Mouse (Mus musculus): ENCODE measurements at regions not wholly inside any gene's neighbourhood (a gene's known extent, or its start where the extent isn't known, plus 50 kb on each side); places are given as distances from the start of the nearest gene placed in this dataset.
A peak's percentile ranks its signal among the peaks of the same experiment; 100 is the strongest.

DNA sequence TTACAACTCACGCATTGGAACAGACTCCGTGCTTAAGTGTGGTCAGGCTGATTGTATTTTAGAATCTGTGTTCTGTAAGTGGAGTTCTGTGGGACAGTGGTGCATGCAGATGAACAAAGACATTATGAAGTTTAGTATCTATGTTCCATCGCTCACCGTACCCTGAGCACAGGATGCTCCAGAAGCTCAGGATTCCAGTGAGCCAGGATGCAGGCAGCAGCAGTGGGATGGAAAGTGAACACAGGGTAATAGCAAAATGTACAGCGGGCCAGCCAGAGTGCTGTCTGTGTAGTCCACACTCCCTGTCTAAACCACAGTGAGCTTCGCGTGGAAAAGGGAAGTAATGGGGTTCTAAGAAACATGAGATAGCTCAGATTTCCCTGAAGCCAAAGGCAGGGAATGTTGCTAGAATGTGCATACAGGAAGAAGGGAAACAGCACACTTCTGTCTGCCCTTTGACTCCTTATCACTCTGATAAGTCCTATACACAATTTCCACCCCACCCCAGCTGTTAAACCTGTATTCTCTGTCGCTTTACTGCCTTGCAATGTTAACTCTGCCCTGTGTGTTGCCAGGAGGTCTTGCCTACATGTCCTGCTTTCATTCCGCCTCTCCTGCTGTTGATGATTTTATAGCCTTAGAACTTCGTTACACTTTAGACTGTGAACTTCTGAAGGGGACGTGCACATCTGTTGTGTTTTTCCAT lies 178.3 kb upstream of the Btg1 start:
- no peak for DNase-seq

- DNase-seq, result no peak
Measured at GRCm38 (mm10) chr10:96442165-96442564, 174.6 kb upstream of the Btg1 start.

DNA sequence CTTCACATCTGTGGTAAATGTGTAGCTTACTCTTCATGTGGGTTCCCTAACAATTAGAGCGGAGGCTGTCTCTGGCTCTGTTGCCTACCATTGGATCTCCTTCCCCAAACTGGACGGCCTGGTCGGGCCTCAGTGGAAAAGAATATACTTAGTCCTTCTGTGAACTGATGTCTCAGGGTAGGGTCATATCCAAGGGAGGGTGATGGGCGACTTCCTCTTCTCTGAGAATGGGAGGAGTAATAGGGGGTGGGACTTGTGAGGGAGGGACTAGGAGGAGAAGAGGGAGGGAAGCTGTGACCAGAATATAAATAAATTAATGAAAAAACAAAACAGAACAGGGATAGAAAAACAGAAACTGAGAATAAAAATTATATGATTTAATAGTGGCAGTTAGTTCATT lies 166.5 kb upstream of the Btg1 start:
- DNase-seq, result no peak

DNA sequence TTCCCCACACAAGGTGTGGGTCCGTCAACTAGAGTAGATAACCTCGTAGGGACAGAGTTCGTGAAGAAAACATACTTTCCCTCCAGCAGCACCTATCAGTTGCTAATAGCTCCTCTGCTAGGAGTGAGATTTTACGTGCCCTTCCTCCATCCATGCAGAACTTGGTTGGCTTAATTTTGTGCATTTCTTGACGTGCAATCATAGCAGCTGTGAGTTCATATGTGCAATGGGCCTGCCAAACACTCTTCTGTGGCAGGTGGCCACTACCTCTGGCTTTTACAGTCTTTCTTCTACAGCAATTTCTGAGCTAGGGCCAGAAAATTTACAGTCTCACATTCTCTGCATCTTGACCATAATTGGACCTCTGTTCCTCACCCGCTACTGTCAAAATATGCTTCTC lies 161.9 kb upstream of the Btg1 start:
- no peak for DNase-seq

DNA sequence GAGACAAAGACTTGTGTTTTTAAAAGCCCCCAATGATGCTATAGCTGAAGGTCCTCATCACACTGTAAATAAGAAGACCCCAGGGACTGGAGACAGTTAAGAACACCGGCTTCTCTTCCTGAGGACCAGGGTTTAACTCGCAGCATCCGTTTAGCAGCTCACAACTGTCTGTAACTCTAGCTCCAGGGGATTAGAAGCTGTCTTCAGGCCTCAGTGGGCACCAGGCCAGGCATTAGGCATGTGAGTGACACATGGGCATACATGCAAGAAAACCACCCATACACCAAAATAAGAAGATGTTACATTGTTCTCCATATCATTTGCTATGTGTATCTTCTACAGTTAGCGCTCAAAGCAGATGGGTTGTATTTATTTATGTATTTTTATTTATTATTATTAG lies 158.3 kb upstream of the Btg1 start:
- DNase-seq, result no peak

- DNase-seq, result no peak
Measured at GRCm38 (mm10) chr10:96459186-96459585, 157.6 kb upstream of the Btg1 start.

GRCm38 (mm10) chr10:96460151-96460550 lies 156.7 kb upstream of the Btg1 start:
- no peak for DNase-seq

- DNase-seq, result no peak
Measured at GRCm38 (mm10) chr10:96460617-96461338, 156.0 kb upstream of the Btg1 start.

GRCm38 (mm10) chr10:96465967-96466366 lies 150.8 kb upstream of the Btg1 start:
- no peak for DNase-seq

DNA sequence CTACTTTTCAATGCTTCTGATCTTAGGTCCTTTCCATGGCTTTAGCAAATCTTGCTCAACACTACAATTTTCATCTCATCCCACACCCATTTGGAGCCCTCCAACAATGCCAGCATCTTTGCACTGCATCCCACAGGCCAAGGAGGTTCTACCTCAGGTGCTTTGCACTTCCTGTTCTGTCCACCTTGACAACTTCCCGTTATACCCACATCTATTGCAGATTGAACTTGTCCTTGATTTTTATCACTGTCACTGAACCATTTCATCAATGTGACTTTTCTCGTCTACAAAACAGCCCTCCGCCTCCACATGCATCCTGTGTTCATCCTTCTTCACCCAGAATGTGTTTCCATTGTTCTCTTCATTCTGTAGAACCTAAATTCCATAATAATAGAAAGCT lies 150.0 kb upstream of the Btg1 start:
- no peak for DNase-seq

GRCm38 (mm10) chr10:96467661-96468060 lies 149.1 kb upstream of the Btg1 start:
- DNase-seq, result no peak

DNA sequence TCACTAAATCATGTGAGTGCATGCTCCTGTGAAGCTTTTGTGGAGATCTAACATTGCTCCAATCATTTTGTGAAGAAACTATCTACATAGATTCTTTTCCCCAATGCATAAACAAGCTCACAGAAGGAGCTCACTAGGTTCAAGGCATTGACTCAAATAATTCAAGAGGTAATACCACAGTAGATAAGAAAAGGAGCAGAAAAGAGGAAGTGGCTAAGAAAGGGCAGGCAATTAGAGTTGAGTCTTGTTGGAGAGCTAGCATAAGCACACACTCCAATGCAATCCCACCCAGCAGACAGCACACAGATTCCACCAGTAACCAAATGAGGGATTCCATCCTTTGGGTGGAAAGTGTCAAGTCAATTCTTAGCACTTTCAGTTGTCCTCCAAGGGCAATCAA lies 145.3 kb upstream of the Btg1 start:
- no peak for DNase-seq

GRCm38 (mm10) chr10:96479350-96479749 lies 137.5 kb upstream of the Btg1 start:
- no peak for DNase-seq

GRCm38 (mm10) chr10:96479786-96480185 lies 137.0 kb upstream of the Btg1 start:
- no peak for DNase-seq

DNA sequence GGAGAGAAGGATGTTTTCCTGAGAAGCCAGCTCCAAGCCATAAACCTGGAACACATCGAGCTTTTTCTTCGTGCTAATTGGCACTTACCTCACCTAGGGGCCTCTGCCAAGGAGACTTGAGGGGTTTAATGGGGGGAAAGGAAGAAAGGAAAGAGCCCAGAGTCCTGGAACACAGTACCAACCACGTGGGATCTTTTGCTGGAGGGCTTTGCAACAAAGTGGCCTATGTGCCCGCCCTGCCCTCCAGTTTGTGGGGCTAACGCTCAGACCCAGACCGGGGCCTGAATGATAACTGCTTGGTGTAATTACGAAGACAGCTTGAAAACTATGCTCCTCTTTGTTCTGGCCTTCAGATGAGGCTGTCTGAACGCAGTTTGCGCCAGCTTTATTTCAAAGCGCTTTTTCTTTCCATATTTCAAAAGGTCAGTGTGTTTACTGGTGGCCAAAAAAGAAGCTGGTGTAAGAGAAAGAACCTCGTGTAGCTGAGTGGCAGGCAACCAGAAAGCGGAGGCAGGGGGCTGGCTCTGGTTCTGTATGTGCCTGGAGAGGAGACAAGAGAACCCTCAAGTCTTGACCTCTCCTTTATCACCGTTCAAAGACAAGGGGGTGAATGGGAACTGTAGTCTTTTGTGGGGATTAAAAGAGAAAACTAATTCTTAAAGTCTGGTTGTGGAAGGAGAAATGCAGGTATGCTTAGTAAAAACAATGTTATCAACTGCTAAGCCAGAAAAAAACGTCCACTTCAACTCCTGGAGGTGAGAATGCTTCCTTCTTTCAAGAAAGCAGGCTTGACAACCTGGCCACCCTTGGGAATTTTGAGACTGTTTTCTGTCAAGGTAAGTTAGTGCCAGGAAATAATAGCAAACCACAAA lies 136.1 kb upstream of the Btg1 start:
- peak; percentile 49 for DNase-seq

GRCm38 (mm10) chr10:96481325-96481638 lies 135.5 kb upstream of the Btg1 start:
- no peak for DNase-seq

DNA sequence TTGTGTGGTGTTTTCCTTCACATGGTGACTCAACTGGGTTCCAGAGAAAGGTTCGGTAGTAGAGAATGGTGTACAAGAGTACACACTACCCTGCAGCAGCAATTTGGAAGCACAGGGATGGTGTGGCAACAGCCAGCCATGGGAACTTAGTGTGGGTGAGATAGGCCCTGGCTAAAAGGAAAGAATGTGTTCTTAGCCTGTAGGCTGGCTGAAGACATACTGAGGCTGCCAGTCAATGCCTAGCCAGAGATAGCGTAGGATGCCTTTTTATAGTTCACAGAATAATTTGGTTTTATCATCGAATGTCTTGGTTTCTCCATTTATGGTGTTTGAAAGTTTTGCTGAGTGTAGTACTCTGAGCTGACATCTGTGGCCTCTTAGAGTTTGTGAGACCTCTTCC lies 130.1 kb upstream of the Btg1 start:
- no peak for DNase-seq

DNA sequence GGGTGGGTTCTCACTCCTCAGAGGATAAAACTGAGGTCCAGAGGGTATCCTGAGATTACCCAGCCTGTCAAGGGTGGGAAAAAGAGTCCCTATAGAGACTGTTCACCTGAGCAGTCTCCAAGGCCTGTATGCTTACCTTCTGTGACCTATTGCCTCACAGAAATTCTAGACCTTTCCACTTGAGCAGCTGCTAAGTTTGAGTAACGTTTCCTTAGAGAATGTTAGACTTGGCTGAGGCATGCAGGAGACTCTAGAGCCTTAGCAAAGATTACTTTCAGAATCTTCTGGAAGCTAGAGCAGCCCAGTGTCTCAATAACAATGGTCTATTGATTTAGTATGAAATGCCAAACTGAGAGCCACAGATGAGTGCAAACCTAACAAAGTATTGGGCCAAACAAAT lies 123.1 kb upstream of the Btg1 start:
- DNase-seq, result no peak

DNA sequence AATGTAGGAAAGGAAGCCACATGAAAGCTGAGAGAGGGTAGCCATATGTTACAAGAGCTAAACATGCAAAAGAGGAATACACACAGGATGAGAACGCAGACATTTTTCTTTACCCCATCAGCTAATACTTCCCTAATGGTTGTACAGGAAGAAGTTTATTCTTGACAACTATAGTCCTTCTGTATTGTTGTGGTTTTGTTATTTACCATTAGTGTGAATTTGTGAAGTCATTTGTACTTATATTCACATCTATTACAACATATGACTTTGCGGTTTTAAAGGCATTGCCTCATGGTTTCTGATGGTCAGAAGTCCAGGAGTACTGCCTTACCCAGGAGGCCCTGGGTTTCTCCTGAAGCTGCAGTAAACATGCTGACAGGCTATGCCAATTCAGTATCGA lies 120.1 kb upstream of the Btg1 start:
- no peak for DNase-seq

DNA sequence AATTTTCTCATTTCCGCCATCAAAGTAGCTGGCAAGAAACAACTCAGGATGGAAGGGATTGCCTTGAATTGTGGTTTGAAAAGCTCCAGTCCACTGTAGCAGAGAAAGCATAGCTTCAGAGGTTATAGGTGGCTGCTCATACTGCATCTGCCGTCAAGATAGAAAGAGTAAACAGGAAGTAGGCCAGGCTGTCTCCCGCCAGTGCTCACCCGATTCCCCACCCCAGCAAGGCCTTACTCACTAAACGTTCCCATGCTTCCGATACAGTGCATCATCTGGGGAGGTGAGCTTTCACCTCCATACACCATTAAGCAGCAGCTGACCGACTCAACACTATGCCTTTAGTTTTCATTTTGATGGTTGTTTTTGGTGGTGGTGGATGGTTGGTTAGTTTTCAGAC lies 119.3 kb upstream of the Btg1 start:
- no peak for DNase-seq

DNA sequence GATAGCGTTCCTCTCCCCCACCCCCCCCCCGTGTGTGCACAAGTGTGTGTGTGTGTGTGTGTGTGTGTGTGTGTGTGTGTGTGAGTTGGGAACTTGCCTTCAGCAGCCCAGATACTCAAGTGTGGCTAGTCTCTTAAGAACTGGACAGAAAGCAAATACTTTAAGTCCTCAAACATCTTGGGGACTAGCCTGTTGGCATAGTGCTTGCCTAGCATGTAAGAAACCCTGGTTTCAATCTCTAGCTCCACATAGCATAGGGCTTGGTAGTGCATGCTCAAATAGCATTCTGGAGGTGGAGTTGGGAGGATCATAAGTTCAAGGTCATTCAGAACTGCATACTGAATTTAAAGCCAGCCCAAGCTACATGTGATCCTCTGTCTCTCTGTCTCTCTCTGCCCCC lies 117.5 kb upstream of the Btg1 start:
- no peak for DNase-seq

DNA sequence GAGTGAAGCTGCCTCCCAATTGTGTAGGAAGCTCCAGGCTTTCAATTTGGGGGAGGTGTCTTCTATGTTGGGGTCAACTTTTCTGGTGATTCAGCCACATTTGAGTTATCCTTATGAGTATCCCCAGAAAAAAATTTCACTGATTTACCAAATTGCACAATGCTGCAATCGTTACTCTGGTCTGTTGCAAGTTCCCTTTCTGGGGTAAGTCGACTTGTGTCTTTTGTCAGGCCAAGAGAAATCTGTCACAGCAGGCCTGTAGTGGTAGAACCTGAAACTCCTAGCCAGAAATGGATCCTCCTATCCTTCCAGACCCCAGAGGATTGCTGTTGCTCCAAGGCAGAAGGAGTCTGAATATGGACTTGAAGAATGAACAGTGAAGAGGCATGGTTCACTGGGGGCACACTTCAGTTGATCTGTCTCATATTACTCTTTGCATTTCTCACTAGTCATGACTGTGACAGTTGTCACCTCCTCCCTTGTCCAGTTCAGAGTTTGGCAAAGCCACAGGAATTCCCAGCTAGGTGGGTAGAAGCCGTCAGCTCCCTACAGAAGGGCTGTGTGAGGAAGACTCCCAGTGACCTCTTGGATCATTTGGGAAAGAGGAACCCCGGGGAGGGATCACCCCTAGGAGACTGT lies 114.6 kb upstream of the Btg1 start:
- no peak for DNase-seq

GRCm38 (mm10) chr10:96502736-96503135 lies 114.1 kb upstream of the Btg1 start:
- DNase-seq, result no peak

Data from right cerebral cortex, adult 18-20 months (tissue).